Mouse (Mus musculus): Measurements from ENCODE around the gene Akt1s1. TPM values are rescaled to one million over a fixed set of nuclear protein-coding genes. Genes with fewer than 3 reads are reported as not detected.

Akt1s1 gene
- polyA plus RNA-seq, 1 experiment from 2014 or later = 108 TPM

DNA sequence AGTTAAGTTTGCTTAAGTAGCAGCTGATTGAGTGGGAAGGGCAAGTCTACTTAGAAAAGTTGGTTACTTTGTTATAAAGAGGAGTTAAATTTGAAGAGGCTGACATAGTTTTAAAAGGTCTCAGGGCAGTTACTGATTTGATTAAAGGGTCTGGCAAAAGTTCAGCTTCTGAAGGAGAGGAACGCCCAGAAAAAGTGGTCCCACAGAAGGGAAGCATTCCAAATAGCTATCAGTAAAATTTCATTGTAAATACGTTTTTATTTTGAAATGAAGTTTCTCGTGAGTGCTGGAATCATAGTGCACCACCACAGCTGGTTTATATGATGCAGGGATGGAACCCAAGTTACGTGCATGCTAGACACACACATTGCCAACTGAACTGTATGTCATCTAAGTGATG, 16.0 kb upstream of the Akt1s1 start:
- peaks cover 43% of the 10 kb centered on the region for H3K36me3 ChIP-seq
- H3K27me3 ChIP-seq (replicated peaks) = no peaks in the 10 kb centered on the region
- H3K4me1 ChIP-seq = no peaks in the 10 kb centered on the region
- no peak overlapping the region for H3K9ac ChIP-seq
- no peaks in the 10 kb centered on the region for H3K9me3 ChIP-seq
- 86% methylated on average over 4 of the region's 4 CpGs for WGBS
- no peak overlapping the region for H3K4me2 ChIP-seq (replicated peaks)
- no peak for ATAC-seq (ENCODE audit: low FRiP score, low read depth)
- no peak overlapping the region for H3K27ac ChIP-seq
- H3K4me3 ChIP-seq = no peak overlapping the region

DNA sequence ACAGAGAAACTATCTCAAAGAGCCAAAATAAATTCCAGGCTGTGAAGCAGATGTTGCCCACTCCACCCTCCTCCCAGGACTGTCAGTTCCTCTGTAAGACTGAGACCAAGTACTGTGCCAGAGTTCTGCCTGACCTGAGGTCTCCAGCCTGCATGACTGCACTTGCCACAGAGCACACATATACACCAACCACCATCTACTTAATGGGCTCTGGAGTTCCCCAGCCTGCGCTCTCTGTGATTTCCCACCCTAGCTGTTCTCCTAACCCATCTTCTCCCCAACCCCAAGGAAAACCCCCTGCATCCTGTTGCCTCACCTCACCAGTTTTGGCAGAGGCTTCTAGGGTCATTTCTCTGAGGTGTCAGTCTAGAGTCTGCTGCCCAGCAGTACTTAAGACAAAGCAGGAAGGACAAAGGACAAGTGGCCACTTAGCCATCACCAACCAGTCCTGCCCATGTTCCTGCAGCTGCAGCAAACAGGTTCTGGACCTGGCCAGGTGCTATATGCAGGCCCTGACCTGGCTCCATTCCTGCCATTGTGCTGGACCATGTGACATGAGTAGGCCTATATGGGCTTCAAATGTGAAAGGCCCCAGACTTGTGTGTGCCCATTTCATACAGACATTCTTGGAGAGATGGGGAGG, 13.3 kb upstream of the Akt1s1 start:
- ATAC-seq (ENCODE audit: low FRiP score, low read depth) = no peak
- H3K36me3 ChIP-seq = peaks cover 20% of the 10 kb centered on the region
- peaks cover 25% of the 10 kb centered on the region for H3K27me3 ChIP-seq (replicated peaks)
- no peak overlapping the region for H3K9ac ChIP-seq
- H3K9me3 ChIP-seq = no peaks in the 10 kb centered on the region
- no peak overlapping the region for H3K4me2 ChIP-seq (replicated peaks)
- H3K27ac ChIP-seq = no peak overlapping the region
- 96% methylated on average over 1 of the region's 1 CpGs for WGBS
- H3K4me1 ChIP-seq = peaks cover 14% of the 10 kb centered on the region
- H3K4me3 ChIP-seq = no peak overlapping the region

DNA sequence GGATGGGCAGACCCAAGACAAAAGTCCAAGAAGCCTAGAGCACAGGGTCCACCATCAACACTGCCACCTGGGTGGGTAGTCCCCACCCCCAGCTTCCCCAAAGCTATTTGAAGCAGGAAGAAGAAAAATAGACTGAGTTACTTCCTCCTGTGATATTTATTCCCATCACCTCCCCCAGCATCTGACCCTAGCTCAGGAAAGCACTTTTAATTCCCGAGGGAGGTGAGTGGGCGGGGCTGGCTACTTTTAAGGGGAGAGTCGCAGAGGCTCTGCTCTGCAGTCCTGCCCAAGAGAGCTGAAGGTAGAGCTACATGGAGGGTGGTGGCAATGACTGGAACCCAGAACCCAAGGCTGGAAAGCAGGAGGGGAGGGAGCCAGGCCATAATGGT, 12.8 kb upstream of the Akt1s1 start:
- Histone ChIP-seq H3K9me3 (no peaks in the 10 kb centered on the region), H3K9ac (no peak overlapping the region), H3K4me1 (peaks cover 14% of the 10 kb centered on the region), H3K27ac (no peak overlapping the region), H3K27me3 (replicated peaks) (peaks cover 31% of the 10 kb centered on the region), H3K4me2 (replicated peaks) (no peak overlapping the region), H3K4me3 (no peak overlapping the region), H3K36me3 (peaks cover 20% of the 10 kb centered on the region)
- WGBS = 44% methylated on average over 3 of the region's 3 CpGs
- ATAC-seq (ENCODE audit: low FRiP score, low read depth) = no peak

DNA sequence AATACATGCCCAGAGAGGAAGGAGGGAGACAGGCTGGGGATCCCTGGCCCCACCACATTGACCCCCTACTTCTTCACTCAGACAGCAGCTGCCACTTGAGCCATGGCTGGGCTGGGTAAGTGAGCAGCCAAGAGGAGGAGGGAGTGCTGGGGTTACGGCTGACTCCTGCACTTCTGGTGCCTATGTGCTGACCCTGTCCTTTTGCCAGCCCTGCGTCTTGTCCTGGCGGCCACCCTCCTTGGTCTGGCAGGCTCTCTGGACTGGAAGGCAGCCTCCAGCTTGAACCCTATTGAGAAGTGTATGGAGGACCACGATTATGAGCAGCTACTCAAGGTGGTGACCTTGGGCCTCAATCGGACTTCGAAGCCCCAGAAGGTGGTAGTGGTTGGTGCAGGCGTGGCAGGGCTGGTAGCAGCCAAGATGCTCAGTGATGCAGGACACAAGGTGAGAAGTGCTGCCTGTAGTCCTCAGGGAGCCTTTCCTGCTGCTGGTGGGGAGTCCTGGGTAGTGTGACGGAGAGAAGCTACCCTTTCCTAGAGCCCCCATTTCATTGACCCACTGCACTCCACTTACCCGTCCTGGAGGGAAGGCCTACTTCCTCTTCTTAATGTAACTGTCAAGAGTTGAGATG, 12.3 kb upstream of the Akt1s1 start:
- no peak for ATAC-seq (ENCODE audit: low FRiP score, low read depth)
- Histone ChIP-seq H3K27ac (no peak overlapping the region), H3K9ac (no peak overlapping the region), H3K27me3 (replicated peaks) (peaks cover 35% of the 10 kb centered on the region), H3K4me2 (replicated peaks) (no peak overlapping the region), H3K36me3 (peaks cover 19% of the 10 kb centered on the region), H3K9me3 (no peaks in the 10 kb centered on the region), H3K4me1 (peaks cover 14% of the 10 kb centered on the region), H3K4me3 (no peak overlapping the region)
- WGBS = 85% methylated on average over 9 of the region's 9 CpGs

DNA sequence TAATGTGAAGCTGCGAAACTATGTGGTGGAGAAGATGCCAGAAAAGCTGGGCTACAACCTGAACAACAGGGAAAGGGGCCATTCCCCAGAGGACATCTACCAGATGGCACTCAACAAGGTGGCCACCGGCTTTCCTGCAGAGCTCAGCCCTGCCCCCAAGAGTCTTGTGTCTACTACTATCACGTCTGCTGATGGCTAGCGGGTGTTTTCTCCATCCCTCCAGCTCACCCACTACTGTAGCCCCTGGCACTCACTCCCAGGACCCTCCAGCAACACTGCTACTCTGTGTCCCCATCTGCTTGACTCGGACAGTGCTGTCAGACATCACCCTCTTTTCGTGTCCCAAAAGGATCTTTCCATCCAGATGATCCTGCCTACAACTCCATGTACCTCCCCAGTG, 10.7 kb upstream of the Akt1s1 start:
- Histone ChIP-seq H3K27ac (no peak overlapping the region), H3K9me3 (no peaks in the 10 kb centered on the region), H3K27me3 (replicated peaks) (peaks cover 45% of the 10 kb centered on the region), H3K4me1 (peaks cover 14% of the 10 kb centered on the region), H3K9ac (no peak overlapping the region), H3K4me3 (no peak overlapping the region), H3K36me3 (peaks cover 27% of the 10 kb centered on the region), H3K4me2 (replicated peaks) (no peak overlapping the region)
- whole genome bisulfite sequencing = 89% methylated on average over 6 of the region's 6 CpGs
- no peak for ATAC-seq (ENCODE audit: low FRiP score, low read depth)

DNA sequence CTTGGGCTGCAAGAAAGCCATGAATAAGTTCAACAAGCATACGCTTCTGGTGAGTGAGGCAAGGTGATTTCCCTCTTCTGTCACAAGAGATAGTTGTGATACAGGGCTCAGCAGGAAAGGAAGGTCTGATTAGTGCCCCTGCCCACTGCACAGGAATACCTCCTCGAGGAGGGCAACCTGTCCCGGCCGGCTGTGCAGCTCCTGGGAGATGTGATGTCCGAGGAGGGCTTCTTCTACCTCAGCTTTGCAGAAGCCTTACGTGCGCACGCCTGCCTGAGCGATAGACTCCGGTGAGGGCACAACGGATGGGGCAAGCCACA, 9.7 kb upstream of the Akt1s1 start:
- Histone ChIP-seq H3K4me3 (peak overlapping the region; percentile 23), H3K4me1 (peaks cover 14% of the 10 kb centered on the region), H3K27me3 (replicated peaks) (peaks cover 45% of the 10 kb centered on the region), H3K27ac (no peak overlapping the region), H3K9me3 (no peaks in the 10 kb centered on the region), H3K36me3 (peaks cover 38% of the 10 kb centered on the region), H3K9ac (peak overlapping the region; percentile 40; the same call in 1 of the 2 replicates), H3K4me2 (replicated peaks) (peak overlapping the region; percentile 60)
- WGBS = 29% methylated on average over 11 of the region's 11 CpGs
- ATAC-seq (ENCODE audit: low FRiP score, low read depth) = peak; percentile 27

DNA sequence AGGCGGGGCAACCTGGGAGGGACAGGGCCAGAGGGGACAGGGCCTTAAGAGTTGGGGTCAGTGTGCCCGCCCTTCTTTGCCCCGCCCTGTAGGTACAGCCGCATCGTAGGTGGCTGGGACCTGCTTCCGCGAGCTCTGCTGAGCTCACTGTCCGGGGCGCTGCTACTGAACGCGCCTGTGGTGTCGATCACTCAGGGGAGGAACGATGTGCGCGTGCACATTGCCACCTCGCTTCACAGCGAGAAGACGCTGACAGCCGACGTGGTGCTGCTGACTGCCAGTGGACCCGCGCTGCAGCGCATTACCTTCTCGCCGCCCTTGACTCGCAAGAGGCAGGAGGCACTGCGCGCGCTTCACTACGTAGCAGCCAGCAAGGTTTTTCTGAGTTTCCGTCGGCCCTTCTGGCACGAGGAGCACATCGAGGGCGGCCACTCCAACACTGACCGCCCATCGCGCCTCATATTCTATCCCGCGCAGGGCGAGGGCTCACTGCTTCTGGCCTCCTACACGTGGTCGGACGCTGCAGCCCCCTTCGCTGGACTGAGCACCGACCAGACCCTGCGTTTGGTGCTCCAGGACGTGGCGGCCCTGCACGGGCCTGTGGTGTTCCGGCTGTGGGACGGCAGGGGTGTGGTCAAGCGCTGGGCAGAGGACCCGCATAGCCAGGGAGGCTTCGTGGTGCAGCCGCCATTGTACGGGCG, 9.2 kb upstream of the Akt1s1 start:
- peak; percentile 62 for ATAC-seq (ENCODE audit: low FRiP score, low read depth)
- Histone ChIP-seq H3K4me2 (replicated peaks) (peak overlapping the region; percentile 60), H3K27me3 (replicated peaks) (peaks cover 45% of the 10 kb centered on the region), H3K9ac (peak overlapping the region; percentile 40; the same call in 1 of the 2 replicates), H3K4me3 (peak overlapping the region; percentile 23), H3K4me1 (peaks cover 14% of the 10 kb centered on the region), H3K9me3 (no peaks in the 10 kb centered on the region), H3K36me3 (peaks cover 43% of the 10 kb centered on the region), H3K27ac (no peak overlapping the region)
- WGBS = 2% methylated on average over 58 of the region's 58 CpGs

DNA sequence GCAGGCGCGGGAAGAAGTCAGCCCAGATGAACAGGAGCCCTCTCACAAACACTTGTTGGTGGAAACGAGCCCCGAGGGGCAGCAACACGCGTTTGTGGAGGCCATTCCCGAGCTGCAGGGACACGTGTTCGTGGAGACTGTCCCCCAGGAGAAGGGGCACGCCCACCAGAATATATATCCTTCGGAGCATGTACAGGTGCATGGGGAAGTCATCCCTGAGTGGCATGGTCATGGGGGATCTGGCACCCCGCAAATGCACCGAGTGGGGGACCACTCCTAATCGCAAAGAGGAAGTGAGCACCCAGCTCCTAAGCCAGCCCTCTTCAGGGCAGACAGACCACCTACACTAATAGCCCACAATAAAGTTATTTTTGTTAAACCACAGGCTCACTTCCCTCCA, 8.4 kb upstream of the Akt1s1 start:
- Histone ChIP-seq H3K9ac (no peak overlapping the region), H3K27ac (no peak overlapping the region), H3K36me3 (peaks cover 51% of the 10 kb centered on the region), H3K4me2 (replicated peaks) (peak overlapping the region; percentile 60; the same call in 1 of the 2 replicates), H3K4me3 (peak overlapping the region; percentile 23; the same call in 1 of the 2 replicates), H3K27me3 (replicated peaks) (peaks cover 45% of the 10 kb centered on the region), H3K9me3 (no peaks in the 10 kb centered on the region), H3K4me1 (peaks cover 14% of the 10 kb centered on the region)
- no peak for ATAC-seq (ENCODE audit: low FRiP score, low read depth)
- 51% methylated on average over 14 of the region's 14 CpGs for WGBS

DNA sequence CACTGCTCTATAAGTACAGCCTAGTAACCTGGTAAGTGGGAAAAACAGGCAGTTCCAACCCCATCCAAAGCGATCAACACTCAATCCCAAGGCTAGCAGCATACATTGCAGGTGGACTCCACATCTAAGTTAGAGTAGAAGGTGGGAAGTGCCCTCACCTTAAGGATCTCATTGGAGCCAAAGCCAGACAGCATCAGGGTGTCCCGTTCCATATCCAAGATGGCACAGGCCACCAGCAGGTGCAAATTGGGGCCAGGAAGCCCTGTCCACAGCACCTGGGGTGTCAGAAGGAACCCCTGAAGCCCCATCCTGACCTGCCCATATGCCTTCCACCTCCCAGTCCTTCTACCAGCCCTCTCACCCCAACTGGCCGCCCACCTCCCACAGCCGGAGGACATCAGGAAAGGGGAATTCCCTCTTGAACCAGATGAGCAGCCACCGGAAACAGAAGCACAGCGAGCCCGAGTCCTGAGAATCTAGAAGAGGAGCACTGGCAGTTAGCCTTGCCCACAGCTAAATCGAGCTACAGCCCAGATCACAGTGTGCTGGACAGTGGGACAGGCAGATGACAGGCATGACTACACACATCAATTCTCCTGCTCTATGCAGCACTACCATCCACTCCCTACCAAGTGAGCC, 6.8 kb upstream of the Akt1s1 start:
- no peak overlapping the region for H3K27ac ChIP-seq
- no peaks in the 10 kb centered on the region for H3K9me3 ChIP-seq
- no peak overlapping the region for H3K4me3 ChIP-seq
- WGBS = 92% methylated on average over 8 of the region's 8 CpGs
- H3K36me3 ChIP-seq = peaks cover 66% of the 10 kb centered on the region
- ATAC-seq (ENCODE audit: low FRiP score, low read depth) = no peak
- H3K4me1 ChIP-seq = peaks cover 14% of the 10 kb centered on the region
- H3K9ac ChIP-seq = no peak overlapping the region
- H3K27me3 ChIP-seq (replicated peaks) = peaks cover 45% of the 10 kb centered on the region
- H3K4me2 ChIP-seq (replicated peaks) = no peak overlapping the region

DNA sequence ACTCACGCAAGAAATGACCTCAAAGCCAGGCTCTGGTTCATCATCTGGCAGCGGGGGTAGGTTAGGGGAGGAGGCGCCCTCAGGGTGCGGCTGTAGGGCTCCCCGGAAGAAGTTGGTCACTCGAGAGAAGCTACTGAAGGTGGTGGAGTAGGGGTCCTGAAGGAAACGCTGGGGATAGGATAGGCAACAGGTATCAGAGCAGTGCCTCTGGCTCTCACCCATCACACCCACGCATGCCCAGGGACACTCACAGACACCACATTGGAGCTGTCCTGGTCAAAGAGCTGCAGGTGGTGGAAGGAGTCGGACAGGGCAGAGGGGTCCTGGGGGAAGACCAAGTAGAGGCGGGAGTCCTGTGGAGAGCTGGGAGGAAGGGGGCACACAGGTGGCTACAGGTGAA, 3.8 kb upstream of the Akt1s1 start:
- H3K4me3 ChIP-seq = no peak overlapping the region
- WGBS = 93% methylated on average over 10 of the region's 10 CpGs
- no peak overlapping the region for H3K4me2 ChIP-seq (replicated peaks)
- peaks cover 66% of the 10 kb centered on the region for H3K36me3 ChIP-seq
- H3K27ac ChIP-seq = no peak overlapping the region
- H3K9me3 ChIP-seq = no peaks in the 10 kb centered on the region
- no peak for ATAC-seq (ENCODE audit: low FRiP score, low read depth)
- peaks cover 24% of the 10 kb centered on the region for H3K27me3 ChIP-seq (replicated peaks)
- no peak overlapping the region for H3K9ac ChIP-seq
- H3K4me1 ChIP-seq = peaks cover 19% of the 10 kb centered on the region

DNA sequence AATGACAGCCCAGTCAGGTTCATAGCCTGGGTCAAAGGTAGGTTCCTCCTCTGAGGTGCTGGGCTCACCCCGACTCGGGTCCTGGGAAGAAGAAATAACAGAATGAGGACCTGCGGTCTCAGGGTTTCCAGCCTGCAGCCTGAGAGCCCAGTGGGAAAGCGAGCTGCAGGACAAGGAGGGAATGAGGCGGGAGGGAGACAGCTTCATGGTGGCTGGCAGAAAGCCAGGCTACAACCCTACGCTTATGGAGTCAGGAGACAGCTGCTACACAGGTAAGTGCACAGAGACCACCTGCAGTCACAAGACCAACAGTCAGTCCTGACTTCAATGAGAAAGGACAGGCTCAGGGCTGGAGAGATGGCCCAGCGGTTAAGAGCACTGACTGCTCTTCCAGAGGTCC, 2.0 kb upstream of the Akt1s1 start:
- ATAC-seq (ENCODE audit: low FRiP score, low read depth) = no peak
- no peaks in the 10 kb centered on the region for H3K9me3 ChIP-seq
- peaks cover 7% of the 10 kb centered on the region; the same call in 1 of the 2 replicates for H3K27me3 ChIP-seq (replicated peaks)
- WGBS = 93% methylated on average over 7 of the region's 7 CpGs
- peaks cover 52% of the 10 kb centered on the region for H3K36me3 ChIP-seq
- H3K4me1 ChIP-seq = peaks cover 30% of the 10 kb centered on the region
- no peak overlapping the region for H3K27ac ChIP-seq
- no peak overlapping the region for H3K9ac ChIP-seq
- no peak overlapping the region for H3K4me2 ChIP-seq (replicated peaks)
- no peak overlapping the region for H3K4me3 ChIP-seq

DNA sequence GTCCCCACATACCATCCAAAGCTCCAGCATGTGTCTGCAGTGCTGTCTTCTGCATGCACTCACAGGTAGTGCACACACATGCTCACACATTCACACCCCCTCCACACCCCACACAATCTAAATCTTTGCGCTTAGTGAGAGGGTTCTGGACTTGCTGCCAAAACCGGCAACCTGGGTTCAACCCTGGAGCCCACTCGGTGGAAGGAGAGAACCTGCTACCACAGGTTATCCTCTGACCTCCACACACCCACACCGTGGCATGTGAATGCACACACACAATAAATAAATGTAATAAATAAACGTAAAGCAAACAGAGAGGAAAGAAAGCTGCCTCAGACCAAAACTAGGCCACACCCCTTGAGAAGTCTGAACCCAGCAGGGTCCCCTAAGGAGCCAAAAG, 1.0 kb upstream of the Akt1s1 start:
- Histone ChIP-seq H3K4me3 (peak overlapping the region; percentile 84), H3K27me3 (replicated peaks) (no peaks in the 10 kb centered on the region), H3K27ac (no peak overlapping the region), H3K9me3 (no peaks in the 10 kb centered on the region), H3K4me1 (peaks cover 32% of the 10 kb centered on the region), H3K4me2 (replicated peaks) (peak overlapping the region; percentile 88), H3K36me3 (peaks cover 46% of the 10 kb centered on the region), H3K9ac (peak overlapping the region; percentile 49)
- 82% methylated on average over 5 of the region's 5 CpGs for WGBS
- no peak for ATAC-seq (ENCODE audit: low FRiP score, low read depth)

Measured in neural tube, embryonic 12.5 days (tissue).